Mouse (Mus musculus): ENCODE results near the gene Olfr9. TPM values are rescaled to one million over a fixed set of nuclear protein-coding genes. Genes with fewer than 3 reads are reported as not detected.
"Not testable (repeated sequence)": the region's sequence is repeated elsewhere in the genome, so short reads cannot be mapped to it uniquely, and the experiment has no call there.

The Olfr9 gene
- polyA plus RNA-seq, 1 experiment, result not detected

DNA sequence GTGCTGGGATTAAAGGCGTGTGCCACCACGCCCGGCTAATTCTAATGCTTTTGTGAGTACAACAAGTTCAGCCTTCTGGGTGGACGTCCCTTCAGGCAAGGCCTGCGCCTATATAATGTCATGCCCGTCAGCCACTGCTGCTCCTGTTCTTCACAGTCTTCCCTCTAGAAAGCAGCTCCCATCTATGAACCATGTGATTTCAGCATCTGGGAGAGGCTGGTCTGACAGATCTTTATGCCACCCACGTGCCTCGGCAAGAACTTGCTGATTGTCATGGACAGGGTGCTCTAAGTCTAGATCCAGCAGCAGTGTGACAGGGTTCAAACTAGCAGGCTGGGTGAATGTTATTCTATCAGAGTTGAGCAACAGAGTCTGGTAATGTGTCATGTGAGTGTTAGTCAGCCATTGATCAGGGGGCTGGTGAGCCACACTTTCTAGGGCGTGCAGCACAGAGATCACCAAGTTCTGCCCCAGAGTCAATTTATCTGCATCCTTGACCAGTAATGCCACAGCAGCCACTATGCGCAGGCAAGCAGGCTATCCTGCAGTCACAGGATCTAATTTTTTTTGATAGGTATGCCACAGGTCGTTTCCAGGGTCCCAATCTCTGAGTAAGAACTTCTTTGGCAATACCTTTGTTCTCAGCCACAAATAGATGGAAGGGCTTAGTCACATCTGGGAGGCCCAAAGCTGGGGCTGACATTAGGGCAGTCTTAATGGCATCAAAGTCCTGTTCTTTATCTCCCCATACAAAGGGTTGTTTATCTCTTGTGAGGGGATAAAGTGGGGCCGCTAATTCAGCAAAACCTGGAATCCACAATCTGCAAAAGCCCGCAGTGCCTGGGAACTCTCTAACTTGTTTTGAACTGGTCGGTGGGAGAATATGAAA, 15.0 kb downstream of the Olfr9 start:
- DNase-seq (ENCODE audit: low spot score), result no peak

DNA sequence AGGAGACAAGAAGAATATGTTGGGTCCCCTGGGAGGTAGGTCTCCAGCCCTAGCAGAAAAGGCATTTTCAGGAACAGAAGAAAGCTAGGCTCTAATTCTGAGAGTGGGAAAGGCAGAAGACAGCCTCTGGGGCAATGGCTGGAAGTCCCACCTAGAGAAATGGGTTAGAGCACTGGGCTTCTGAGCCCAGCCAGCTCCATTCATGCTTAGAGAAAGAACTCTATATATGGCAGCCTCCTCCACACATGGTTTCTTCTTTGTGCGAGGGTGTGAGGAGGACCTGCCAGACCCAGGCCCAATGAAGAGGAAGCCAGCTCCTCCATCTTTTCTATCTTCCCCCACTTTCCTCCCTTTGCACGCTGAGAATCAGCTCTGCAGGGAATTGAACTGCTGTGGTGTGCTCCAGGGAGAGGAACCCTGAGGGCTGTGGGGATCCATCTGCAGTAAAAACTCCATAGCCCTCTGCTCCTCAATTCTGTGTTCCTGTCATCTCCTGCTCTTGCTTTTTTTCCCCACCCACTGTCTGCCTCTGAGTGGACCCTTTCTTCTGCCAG, 21.1 kb downstream of the Olfr9 start, which contains the start of gene Olfr763:
TSS of gene Olfr763 (plus strand) at position 504 of the 554 bp plus-strand sequence.
- DNase-seq (ENCODE audit: low spot score), result no peak

DNA sequence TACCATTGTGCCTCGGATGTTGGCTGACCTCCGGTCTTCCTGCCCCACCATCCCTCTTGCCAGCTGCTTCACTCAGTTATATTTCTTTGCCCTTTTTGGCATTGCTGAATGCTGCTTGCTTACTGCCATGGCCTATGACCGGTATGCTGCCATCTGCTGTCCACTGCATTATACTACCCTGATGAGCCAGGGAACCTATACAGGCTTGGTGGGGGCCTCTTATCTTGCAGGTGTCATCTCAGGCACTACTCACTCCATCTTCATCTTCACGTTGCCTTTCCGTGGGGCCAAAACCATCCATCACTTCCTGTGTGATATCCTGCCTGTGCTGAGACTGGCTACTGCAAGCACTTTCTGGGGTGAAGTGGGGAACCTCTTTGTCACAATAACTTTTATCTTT, 22.3 kb downstream of the Olfr9 start:
- DNase-seq (ENCODE audit: low spot score), result not testable (repeated sequence)

GRCm38 (mm10) chr10:129014477-129014876, 25.2 kb downstream of the Olfr9 start:
- no peak for DNase-seq (ENCODE audit: low spot score)

DNA sequence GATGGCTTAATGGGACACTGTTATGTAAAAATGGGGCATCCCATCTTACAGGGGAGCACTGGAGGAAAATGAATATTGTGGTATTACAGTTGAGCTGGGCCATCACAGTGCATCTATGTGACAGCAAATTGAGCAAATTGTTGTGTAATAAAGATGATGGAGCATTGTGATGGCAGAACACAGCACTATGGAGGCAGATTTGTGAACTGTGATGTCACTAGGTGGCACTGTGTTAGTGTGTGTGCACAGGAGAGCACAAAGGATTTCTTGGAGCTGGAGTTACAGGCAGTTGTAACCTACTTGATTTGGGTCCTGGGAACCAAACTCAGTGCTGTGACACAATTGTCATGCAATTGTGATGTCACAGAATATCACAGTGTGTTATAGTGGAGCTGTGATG, 34.1 kb downstream of the Olfr9 start:
- no peak for DNase-seq (ENCODE audit: low spot score)

DNA sequence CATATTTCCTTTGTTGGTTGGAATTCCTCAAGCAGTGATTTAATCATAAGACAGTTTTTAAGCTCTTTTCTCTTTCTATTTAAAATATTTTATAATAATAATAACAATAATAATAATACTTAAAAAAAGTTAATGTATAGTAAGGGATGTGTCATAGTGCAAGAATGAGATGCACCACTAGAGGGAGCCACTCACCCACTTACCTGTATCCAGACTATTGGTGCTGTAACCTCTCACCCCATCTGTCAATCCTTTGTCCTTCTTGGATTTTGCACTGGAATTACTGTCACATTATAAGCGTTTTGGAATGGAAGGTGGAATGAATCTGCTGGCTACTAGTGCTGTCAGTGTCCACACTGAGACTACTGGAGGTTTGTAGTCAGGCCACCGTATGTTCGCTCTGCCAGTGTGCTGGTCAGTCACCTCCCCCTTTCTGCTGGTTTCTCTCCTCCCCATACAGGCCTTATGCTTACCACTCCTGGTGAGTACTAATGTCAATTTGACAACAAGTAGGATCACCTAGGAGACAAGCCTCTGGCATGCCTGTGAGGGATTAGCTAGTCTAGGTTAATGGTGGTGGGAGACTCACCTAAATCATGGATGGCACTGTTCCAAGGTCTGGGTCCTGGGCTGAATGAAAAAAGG, 36.9 kb downstream of the Olfr9 start:
- no peak for DNase-seq (ENCODE audit: low spot score)

- no peak for DNase-seq (ENCODE audit: low spot score)
These were observed 39.1 kb downstream of the Olfr9 start for GRCm38 (mm10) chr10:129028343-129028742.

DNA sequence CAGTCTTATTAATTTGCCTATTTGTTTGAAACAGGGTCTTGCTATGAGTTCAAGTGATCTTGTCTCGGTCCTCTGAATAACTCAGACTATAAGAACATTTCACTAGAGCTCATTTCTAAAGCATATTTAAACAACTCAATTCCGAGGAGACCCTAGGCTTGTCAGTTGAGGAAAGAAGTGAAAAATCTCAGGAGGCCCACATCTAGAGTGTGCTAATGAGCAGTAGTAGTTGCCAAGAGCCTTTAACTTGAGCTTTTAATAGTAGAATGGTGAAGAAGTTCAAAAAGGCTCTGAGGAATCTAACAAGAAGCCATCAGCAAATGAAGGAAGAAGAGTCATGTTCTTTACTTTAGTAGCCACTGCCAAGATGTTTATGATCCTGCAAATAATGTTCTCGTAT, 50.6 kb downstream of the Olfr9 start, which contains the start of gene Olfr764-ps1:
TSS of gene Olfr764-ps1 (minus strand) at position 101 of the 400 bp plus-strand sequence.
- DNase-seq (ENCODE audit: low spot score), result no peak

Other genes starting within 250 kb of the Olfr9 start
- 65.5 and 71.0 TPM in 2 replicates for gene Dgka, start 244.6 kb upstream of the Olfr9 start, polyA plus RNA-seq (2012; rRNA removed)
- gene Pym1, start 241.5 kb upstream of the Olfr9 start, polyA plus RNA-seq (2012; rRNA removed), result 32.9 and 36.9 TPM in 2 replicates
- 19.8 and 22.1 TPM in 2 replicates for gene Mmp19, start 198.5 kb upstream of the Olfr9 start, polyA plus RNA-seq (2012; rRNA removed)
- 19.0 and 31.0 TPM in 2 replicates for gene Dnajc14, start 185.4 kb upstream of the Olfr9 start, polyA plus RNA-seq (2012; rRNA removed)
- 32.2 and 41.0 TPM in 2 replicates for gene Tmem198b, start 185.1 kb upstream of the Olfr9 start, polyA plus RNA-seq (2012; rRNA removed)
- gene Sarnp, start 172.1 kb upstream of the Olfr9 start, polyA plus RNA-seq (2012; rRNA removed), result 78.5 and 79.8 TPM in 2 replicates
- gene Ormdl2, start 167.8 kb upstream of the Olfr9 start, polyA plus RNA-seq (2012; rRNA removed), result 50.2 and 65.7 TPM in 2 replicates
- gene Gdf11, start 97.7 kb upstream of the Olfr9 start, polyA plus RNA-seq (2012; rRNA removed), result 1.7 and 2.3 TPM in 2 replicates
- 337 and 381 TPM in 2 replicates for gene Cd63, start 88.4 kb upstream of the Olfr9 start, polyA plus RNA-seq (2012; rRNA removed)
- 24.2 and 35.0 TPM in 2 replicates for gene Rdh5, start 66.5 kb upstream of the Olfr9 start, polyA plus RNA-seq (2012; rRNA removed)
- 286 and 328 TPM in 2 replicates for gene Bloc1s1, start 65.4 kb upstream of the Olfr9 start, polyA plus RNA-seq (2012; rRNA removed)
- gene Itga7, start 55.6 kb upstream of the Olfr9 start, polyA plus RNA-seq (2012; rRNA removed), result 44.5 TPM in 2 replicates
- 0.65 and 1.1 TPM in 2 replicates for gene Mettl7b, start 28.4 kb upstream of the Olfr9 start, polyA plus RNA-seq (2012; rRNA removed)
- gene Olfr763, start 21.4 kb downstream of the Olfr9 start, polyA plus RNA-seq (2012; rRNA removed), result not detected in 2 replicates
- gene Olfr764-ps1, start 50.5 kb downstream of the Olfr9 start, polyA plus RNA-seq (2012; rRNA removed), result not detected in 2 replicates
- gene Olfr765, start 60.6 kb downstream of the Olfr9 start, polyA plus RNA-seq (2012; rRNA removed), result not detected in 2 replicates
- not detected in 2 replicates for gene Olfr766-ps1, start 79.5 kb downstream of the Olfr9 start, polyA plus RNA-seq (2012; rRNA removed)
- not detected in 2 replicates for gene Olfr767, start 93.5 kb downstream of the Olfr9 start, polyA plus RNA-seq (2012; rRNA removed)
- gene Olfr768, start 109.9 kb downstream of the Olfr9 start, polyA plus RNA-seq (2012; rRNA removed), result not detected in 2 replicates
- not detected in 2 replicates for gene Olfr769, start 128.4 kb downstream of the Olfr9 start, polyA plus RNA-seq (2012; rRNA removed)
- not detected in 2 replicates for gene Olfr770, start 149.6 kb downstream of the Olfr9 start, polyA plus RNA-seq (2012; rRNA removed)
- gene Olfr771, start 175.3 kb downstream of the Olfr9 start, polyA plus RNA-seq (2012; rRNA removed), result not detected in 2 replicates
- not detected in 2 replicates for gene Olfr772, start 188.5 kb downstream of the Olfr9 start, polyA plus RNA-seq (2012; rRNA removed)
- gene Olfr773, start 198.0 kb downstream of the Olfr9 start, polyA plus RNA-seq (2012; rRNA removed), result not detected in 2 replicates
- gene Olfr774, start 246.8 kb downstream of the Olfr9 start, polyA plus RNA-seq (2012; rRNA removed), result not detected in 2 replicates

Measured in urinary bladder, adult 2 months (tissue).